Mouse (Mus musculus): ENCODE measurements around the gene Atp9a. TPM values are rescaled to one million over a fixed set of nuclear protein-coding genes. Genes with fewer than 3 reads are reported as not detected.

Atp9a gene
- polyA plus RNA-seq, 1 experiment, result 13.2 TPM

DNA sequence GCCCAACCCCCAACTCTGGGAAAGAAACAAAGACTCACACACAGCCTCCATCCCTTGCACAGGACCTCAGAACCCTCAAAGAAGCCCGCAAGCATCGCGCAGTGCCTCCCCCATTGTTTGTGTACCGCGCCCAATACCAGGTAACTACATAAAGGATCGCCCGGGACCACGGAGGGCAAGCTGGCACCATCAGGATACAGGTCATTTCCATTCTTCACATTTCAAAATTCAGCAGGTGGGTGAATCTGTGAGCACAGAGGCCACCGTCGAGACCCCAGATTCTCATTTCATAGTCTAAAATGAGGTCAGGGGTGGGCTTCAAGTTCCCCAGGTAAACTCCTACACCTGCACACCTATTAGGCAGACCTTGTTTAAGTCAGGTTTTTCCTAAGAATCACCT, 1.7 kb downstream of the Atp9a start:
- Histone ChIP-seq H3K4me3 (ENCODE audit: extremely low read depth, insufficient read depth, insufficient read length) (no peak overlapping the region), H3K4me1 (ENCODE audit: control insufficient read depth, insufficient read depth, insufficient read length) (peaks cover 5% of the 10 kb centered on the region; the same call in 1 of the 2 replicates), H3K27ac (ENCODE audit: insufficient read depth, low read length) (no peak overlapping the region), H3K36me3 (ENCODE audit: control insufficient read depth, insufficient read depth, low read length) (no peaks in the 10 kb centered on the region), H3K27me3 (ENCODE audit: control insufficient read depth, insufficient read depth, low read length) (peaks cover 10% of the 10 kb centered on the region)
- WGBS, result 91% methylated on average over 10 of the region's 10 CpGs
- no peak for DNase-seq (ENCODE audit: low read depth in 1 of 2, low spot score in 2 of 2)
- TF ChIP-seq POLR2A (IDR thresholded peaks at IDR 0.05; ENCODE audit: low read depth, low read length) (no peak), CTCF (IDR thresholded peaks at IDR 0.05; ENCODE audit: extremely low read depth, insufficient read depth, insufficient read length, insufficient replicate concordance) (no peak)

DNA sequence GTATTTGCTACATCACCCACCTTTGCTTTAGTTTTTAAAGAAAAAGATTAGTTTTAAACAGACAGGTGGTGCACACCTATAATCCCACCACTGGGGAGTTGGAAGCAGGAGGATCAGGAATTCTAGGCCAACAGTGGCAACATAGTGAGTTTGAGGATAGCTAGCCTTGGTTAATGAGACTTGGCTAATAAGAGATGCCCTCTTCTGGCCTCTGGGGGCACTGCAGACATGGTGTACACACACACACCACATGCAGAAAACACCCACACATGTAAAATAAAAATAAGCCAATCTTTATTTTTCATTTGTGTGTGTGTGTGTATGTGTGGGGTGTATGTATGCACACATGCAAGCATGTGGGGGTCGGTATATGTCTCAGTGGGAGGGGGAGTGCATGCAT, 3.4 kb downstream of the Atp9a start:
- 97% methylated on average over 1 of the region's 1 CpGs for WGBS

DNA sequence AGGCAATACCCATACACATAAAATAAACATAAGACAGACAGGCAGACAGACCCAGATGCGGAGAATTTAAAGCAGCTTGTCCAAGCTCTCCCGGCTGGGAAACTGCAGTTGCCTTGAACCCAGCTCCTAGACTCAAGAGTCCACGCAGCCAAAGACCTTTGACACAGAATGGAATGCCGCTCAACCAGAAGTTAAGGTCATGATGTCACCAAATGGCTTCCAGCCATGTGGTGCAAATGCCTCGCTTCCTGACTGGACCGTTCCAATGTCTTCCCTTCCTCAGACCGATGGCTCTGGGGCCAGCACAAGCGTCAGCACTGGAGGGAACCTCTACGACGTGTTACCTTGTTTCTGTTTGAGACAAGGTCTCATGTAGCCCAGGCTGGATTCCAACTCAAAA, 4.3 kb downstream of the Atp9a start:
- no peak overlapping the region for H3K4me3 ChIP-seq (ENCODE audit: extremely low read depth, insufficient read depth, insufficient read length)

More for the DNA sequence above, 3.4 kb downstream of the Atp9a start:
- Histone ChIP-seq H3K27me3 (ENCODE audit: control insufficient read depth, insufficient read depth, low read length) (peaks cover 10% of the 10 kb centered on the region), H3K27ac (ENCODE audit: insufficient read depth, low read length) (no peak overlapping the region), H3K36me3 (ENCODE audit: control insufficient read depth, insufficient read depth, low read length) (no peaks in the 10 kb centered on the region), H3K4me1 (ENCODE audit: control insufficient read depth, insufficient read depth, insufficient read length) (peaks cover 5% of the 10 kb centered on the region; the same call in 1 of the 2 replicates), H3K4me3 (ENCODE audit: extremely low read depth, insufficient read depth, insufficient read length) (no peak overlapping the region)
- TF ChIP-seq POLR2A (IDR thresholded peaks at IDR 0.05; ENCODE audit: low read depth, low read length) (no peak), CTCF (IDR thresholded peaks at IDR 0.05; ENCODE audit: extremely low read depth, insufficient read depth, insufficient read length, insufficient replicate concordance) (no peak)
- DNase-seq (ENCODE audit: low read depth in 1 of 2, low spot score in 2 of 2), result no peak

DNA sequence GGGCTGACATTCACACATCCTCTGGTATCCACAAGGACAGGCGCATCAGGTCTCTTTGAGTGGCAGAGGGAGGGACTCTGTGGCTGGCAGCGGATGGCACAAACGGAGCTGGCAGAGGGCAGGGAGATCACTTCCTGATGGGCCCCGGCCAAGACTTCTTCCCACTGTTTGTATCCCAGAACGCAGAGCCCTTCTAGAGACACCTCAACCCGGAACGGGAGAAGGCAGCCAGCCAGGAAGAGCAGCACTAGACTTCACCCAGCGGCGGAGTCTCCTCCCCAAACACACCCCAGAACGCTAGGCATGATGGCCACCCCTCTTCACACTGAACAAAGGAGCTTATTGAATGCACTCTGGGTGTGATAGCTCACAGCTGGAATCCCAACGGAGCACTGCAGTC, 8.2 kb downstream of the Atp9a start:
- Histone ChIP-seq H3K36me3 (ENCODE audit: control insufficient read depth, insufficient read depth, low read length) (no peaks in the 10 kb centered on the region), H3K27me3 (ENCODE audit: control insufficient read depth, insufficient read depth, low read length) (no peaks in the 10 kb centered on the region), H3K4me3 (ENCODE audit: extremely low read depth, insufficient read depth, insufficient read length) (no peak overlapping the region), H3K4me1 (ENCODE audit: control insufficient read depth, insufficient read depth, insufficient read length) (no peaks in the 10 kb centered on the region), H3K27ac (ENCODE audit: insufficient read depth, low read length) (no peak overlapping the region)
- TF ChIP-seq CTCF (IDR thresholded peaks at IDR 0.05; ENCODE audit: extremely low read depth, insufficient read depth, insufficient read length, insufficient replicate concordance) (no peak), POLR2A (IDR thresholded peaks at IDR 0.05; ENCODE audit: low read depth, low read length) (no peak)
- DNase-seq (ENCODE audit: low read depth in 1 of 2, low spot score in 2 of 2), result no peak
- 76% methylated on average over 11 of the region's 11 CpGs for WGBS

More for the DNA sequence above, 4.3 kb downstream of the Atp9a start:
- Histone ChIP-seq H3K36me3 (ENCODE audit: control insufficient read depth, insufficient read depth, low read length) (no peaks in the 10 kb centered on the region), H3K27me3 (ENCODE audit: control insufficient read depth, insufficient read depth, low read length) (peaks cover 10% of the 10 kb centered on the region), H3K27ac (ENCODE audit: insufficient read depth, low read length) (no peak overlapping the region), H3K4me1 (ENCODE audit: control insufficient read depth, insufficient read depth, insufficient read length) (peaks cover 5% of the 10 kb centered on the region; the same call in 1 of the 2 replicates)
- 89% methylated on average over 10 of the region's 10 CpGs for WGBS
- DNase-seq (ENCODE audit: low read depth in 1 of 2, low spot score in 2 of 2), result no peak
- TF ChIP-seq CTCF (IDR thresholded peaks at IDR 0.05; ENCODE audit: extremely low read depth, insufficient read depth, insufficient read length, insufficient replicate concordance) (no peak), POLR2A (IDR thresholded peaks at IDR 0.05; ENCODE audit: low read depth, low read length) (no peak)

DNA sequence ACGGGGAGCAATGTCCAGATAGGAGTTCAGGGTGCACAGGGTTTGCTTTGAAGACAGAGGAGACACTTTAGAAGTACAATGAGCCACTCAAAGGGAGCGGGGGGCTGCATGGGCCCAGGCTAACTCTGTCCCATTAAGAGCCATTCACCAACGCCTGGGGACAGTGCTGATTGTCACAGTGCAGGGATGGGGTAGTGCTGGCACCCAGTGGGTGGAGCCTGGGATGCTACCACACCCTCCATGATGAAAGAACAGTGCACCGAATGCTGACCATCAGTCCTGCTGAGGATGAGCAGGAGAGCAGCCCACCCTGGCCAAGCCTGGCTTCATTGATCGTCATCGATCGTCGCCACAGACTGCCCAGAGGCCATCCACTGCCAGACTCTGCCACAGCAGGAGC, 11.0 kb downstream of the Atp9a start:
- Histone ChIP-seq H3K4me1 (ENCODE audit: control insufficient read depth, insufficient read depth, insufficient read length) (no peaks in the 10 kb centered on the region), H3K36me3 (ENCODE audit: control insufficient read depth, insufficient read depth, low read length) (no peaks in the 10 kb centered on the region), H3K27ac (ENCODE audit: insufficient read depth, low read length) (no peak overlapping the region), H3K4me3 (ENCODE audit: extremely low read depth, insufficient read depth, insufficient read length) (no peak overlapping the region), H3K27me3 (ENCODE audit: control insufficient read depth, insufficient read depth, low read length) (no peaks in the 10 kb centered on the region)
- no peak for DNase-seq (ENCODE audit: low read depth in 1 of 2, low spot score in 2 of 2)
- TF ChIP-seq CTCF (IDR thresholded peaks at IDR 0.05; ENCODE audit: extremely low read depth, insufficient read depth, insufficient read length, insufficient replicate concordance) (no peak), POLR2A (IDR thresholded peaks at IDR 0.05; ENCODE audit: low read depth, low read length) (no peak)
- 94% methylated on average over 8 of the region's 8 CpGs for WGBS

DNA sequence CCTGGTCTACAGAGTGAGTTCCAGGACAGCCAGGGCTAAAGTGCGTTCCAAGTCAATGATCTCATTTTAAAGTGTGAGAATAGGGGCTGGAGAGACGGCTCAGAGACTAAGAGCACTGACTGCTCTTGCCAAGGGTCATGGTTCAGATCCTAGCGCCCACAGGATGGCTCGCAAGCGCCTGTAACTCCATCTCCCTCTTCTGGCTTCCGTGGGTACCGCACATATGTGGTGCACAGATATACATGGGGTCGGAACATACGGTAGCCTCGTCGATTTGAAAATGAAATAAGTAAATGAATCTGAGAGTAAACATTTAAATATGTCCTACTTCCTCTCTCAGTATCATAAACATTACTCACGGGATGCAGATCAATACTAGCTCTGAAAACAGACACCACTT, 12.5 kb downstream of the Atp9a start:
- H3K4me3 ChIP-seq (ENCODE audit: extremely low read depth, insufficient read depth, insufficient read length), result no peak overlapping the region
- no peak for TF ChIP-seq CTCF (IDR thresholded peaks at IDR 0.05; ENCODE audit: extremely low read depth, insufficient read depth, insufficient read length, insufficient replicate concordance)
- no peak for TF ChIP-seq POLR2A (IDR thresholded peaks at IDR 0.05; ENCODE audit: low read depth, low read length)
- no peak for DNase-seq (ENCODE audit: low read depth in 1 of 2, low spot score in 2 of 2)
- no peaks in the 10 kb centered on the region for H3K36me3 ChIP-seq (ENCODE audit: control insufficient read depth, insufficient read depth, low read length)
- H3K27ac ChIP-seq (ENCODE audit: insufficient read depth, low read length), result no peak overlapping the region
- WGBS, result 92% methylated on average over 12 of the region's 12 CpGs
- H3K4me1 ChIP-seq (ENCODE audit: control insufficient read depth, insufficient read depth, insufficient read length), result no peaks in the 10 kb centered on the region
- H3K27me3 ChIP-seq (ENCODE audit: control insufficient read depth, insufficient read depth, low read length), result no peaks in the 10 kb centered on the region

DNA sequence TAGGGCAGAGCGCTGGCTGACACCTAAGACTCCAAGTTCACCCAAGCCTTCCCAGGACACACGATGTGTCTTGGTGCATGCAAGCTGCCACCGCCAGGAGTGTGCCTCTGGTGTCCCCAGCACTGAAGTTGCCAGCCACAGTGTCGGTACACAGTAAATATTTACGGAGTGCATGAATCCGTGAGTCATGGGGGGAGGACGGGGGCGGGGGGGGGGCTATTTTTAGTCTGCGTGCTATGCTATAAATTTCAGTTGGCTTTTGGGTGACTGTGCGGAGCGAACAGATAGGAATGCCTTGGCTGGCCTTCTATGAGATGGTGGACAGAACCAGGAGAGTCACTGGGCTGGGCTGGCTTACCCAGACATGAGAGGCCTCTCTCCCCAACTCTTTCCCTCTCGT, 14.2 kb downstream of the Atp9a start:
- TF ChIP-seq POLR2A (IDR thresholded peaks at IDR 0.05; ENCODE audit: low read depth, low read length), result no peak
- no peak for TF ChIP-seq CTCF (IDR thresholded peaks at IDR 0.05; ENCODE audit: extremely low read depth, insufficient read depth, insufficient read length, insufficient replicate concordance)
- WGBS, result 92% methylated on average over 12 of the region's 12 CpGs

More for the DNA sequence above, 14.2 kb downstream of the Atp9a start:
- Histone ChIP-seq H3K4me3 (ENCODE audit: extremely low read depth, insufficient read depth, insufficient read length) (no peak overlapping the region), H3K27ac (ENCODE audit: insufficient read depth, low read length) (no peak overlapping the region), H3K36me3 (ENCODE audit: control insufficient read depth, insufficient read depth, low read length) (no peaks in the 10 kb centered on the region), H3K4me1 (ENCODE audit: control insufficient read depth, insufficient read depth, insufficient read length) (no peaks in the 10 kb centered on the region), H3K27me3 (ENCODE audit: control insufficient read depth, insufficient read depth, low read length) (no peaks in the 10 kb centered on the region)
- DNase-seq (ENCODE audit: low read depth in 1 of 2, low spot score in 2 of 2), result no peak
